Mouse (Mus musculus) embryonic stem cell, embryonic (primary cell): ENCODE results near the gene Slc4a1ap.

Experiments used
- CTCF ChIA-PET, 4 experiments: fragments of 300-600 bp in 2 of 4; fragments of 350-600 bp in 2 of 4; sonication (Branson Sonifier 250); formaldehyde crosslinking; loops; one replicate each; lab custom pipeline; 2022; ENCODE audit warnings: inconsistent platforms in 2 of 4; lab: Charles Lee
- POLR2A ChIA-PET, 4 experiments: fragments of 300-600 bp in 2 of 4; fragments of 350-600 bp in 2 of 4; sonication (Branson Sonifier 250); formaldehyde crosslinking; loops; one replicate each; lab custom pipeline; 2022; ENCODE audit warnings: antibody characterized with exemption in 4 of 4, inconsistent platforms in 1 of 4; lab: Charles Lee

Slc4a1ap gene

GRCm38 (mm10) chr5:31526354-31527116 lies at the start of gene Slc4a1ap:
Slc4a1ap (plus strand) TSS chr5:31526995.
- ChIA-PET CTCF (no interaction called here), POLR2A (interaction anchor here (0.5 to 2.9 kb wide), 25 partner anchors 8 to 957 kb away, joined by 3 to 9 read pairs (median 4); partner anchors contain the start of genes Gm29609 (in 1 of the 4), Gtf3c2 (in 1 of the 4) and Zfp512 (in 1 of the 4))

GRCm38 (mm10) chr5:31480536-31480935 lies 46.3 kb upstream of the Slc4a1ap start:
- ChIA-PET CTCF (interaction anchor here in 2 of 4 experiments (0.6 to 2.3 kb wide), 3 partner anchors 9 to 1224 kb away, joined by 3 to 5 read pairs (median 3); no protein-coding TSS in a partner anchor), POLR2A (interaction anchor here in 2 of 4 experiments (1.1 to 3.0 kb wide), 8 partner anchors 9 to 46 kb away, joined by 3 to 15 read pairs (median 4); partner anchors contain the start of genes Slc4a1ap (in 2 of the 2), Gpn1 (in 1 of the 2) and Zfp512 (in 1 of the 2))

GRCm38 (mm10) chr5:31485440-31485839 lies 41.4 kb upstream of the Slc4a1ap start, which contains the start of gene 4930548H24Rik:
4930548H24Rik (plus strand) TSS chr5:31485740.
- POLR2A ChIA-PET, result interaction anchor here in 1 of 4 experiments (0.7 to 3.0 kb wide), 4 partner anchors 11 to 32 kb away, joined by 3 to 18 read pairs (median 4); partner anchors contain the start of gene Gpn1

GRCm38 (mm10) chr5:31487889-31488288 lies 38.9 kb upstream of the Slc4a1ap start:
- ChIA-PET CTCF (no interaction called here), POLR2A (interaction anchor here in 3 of 4 experiments (0.7 to 3.2 kb wide), 14 partner anchors 9 to 371 kb away, joined by 3 to 26 read pairs (median 4); partner anchors contain the start of genes Zfp512 (in 2 of the 3), Gm29609 (in 1 of the 3), Gtf3c2 (in 1 of the 3) and Trim54 (in 1 of the 3))

More at GRCm38 (mm10) chr5:31485440-31485839, 41.4 kb upstream of the Slc4a1ap start, which contains the start of gene 4930548H24Rik:
- CTCF ChIA-PET, result no interaction called here

GRCm38 (mm10) chr5:31489116-31489769 lies 37.6 kb upstream of the Slc4a1ap start:
- ChIA-PET POLR2A (interaction anchor here in 3 of 4 experiments (0.5 to 3.2 kb wide), 25 partner anchors 9 to 529 kb away, joined by 3 to 26 read pairs (median 4); partner anchors contain the start of genes Gm29609 (in 2 of the 3), Gtf3c2 (in 2 of the 3), Atraid (in 1 of the 3) and Preb (in 1 of the 3)), CTCF (interaction anchor here in 1 of 4 experiments (0.6 kb wide), 1 partner anchor 348 kb away, joined by 4 read pairs; no protein-coding TSS in a partner anchor)

GRCm38 (mm10) chr5:31492031-31492430 lies 34.8 kb upstream of the Slc4a1ap start:
- POLR2A ChIA-PET, result interaction anchor here in 2 of 4 experiments (0.9 to 2.2 kb wide), 3 partner anchors 8 to 43 kb away, joined by 3 to 5 read pairs (median 5); no protein-coding TSS in a partner anchor
- CTCF ChIA-PET, result no interaction called here

GRCm38 (mm10) chr5:31494513-31495297 lies 32.1 kb upstream of the Slc4a1ap start, which contains the start of gene Gpn1:
Gpn1 (plus strand) TSS chr5:31494741.
- ChIA-PET CTCF (no interaction called here), POLR2A (interaction anchor here in 2 of 4 experiments (0.9 to 3.8 kb wide), 10 partner anchors 9 to 587 kb away, joined by 3 to 18 read pairs (median 4); partner anchors contain the start of genes 4930548H24Rik (in 1 of the 2), Mrpl33 (in 1 of the 2), Ost4 (in 1 of the 2) and Zfp513 (in 1 of the 2))

- CTCF ChIA-PET, result no interaction called here
- POLR2A ChIA-PET, result interaction anchor here in 1 of 4 experiments (1.2 kb wide), 1 partner anchor 10 kb away, joined by 3 read pairs; no protein-coding TSS in a partner anchor
Measured at GRCm38 (mm10) chr5:31504843-31505242, 22.0 kb upstream of the Slc4a1ap start.

GRCm38 (mm10) chr5:31512481-31512880 lies 14.3 kb upstream of the Slc4a1ap start:
- ChIA-PET POLR2A (interaction anchor here in 1 of 4 experiments (0.8 to 3.0 kb wide), 8 partner anchors 9 to 41 kb away, joined by 3 to 22 read pairs (median 4); partner anchors contain the start of genes Gpn1 and Slc4a1ap), CTCF (no interaction called here)

- ChIA-PET POLR2A (interaction anchor here in 2 of 4 experiments (0.6 to 3.4 kb wide), 3 partner anchors 9 to 77 kb away, joined by 3 to 22 read pairs (median 4); partner anchors contain the start of gene Mrpl33 (in 1 of the 2)), CTCF (no interaction called here)
Measured at GRCm38 (mm10) chr5:31520556-31520955, 6.2 kb upstream of the Slc4a1ap start.

- CTCF ChIA-PET, result interaction anchor here in 1 of 4 experiments (0.5 kb wide), 1 partner anchor 458 kb away, joined by 5 read pairs; no protein-coding TSS in a partner anchor
- POLR2A ChIA-PET, result interaction anchor here (0.6 to 2.9 kb wide), 20 partner anchors 9 to 957 kb away, joined by 3 to 9 read pairs (median 4); partner anchors contain the start of genes Gm29609 (in 1 of the 4), Gtf3c2 (in 1 of the 4) and Zfp512 (in 1 of the 4)
Measured at GRCm38 (mm10) chr5:31527117-31527680, 404 bp downstream of the Slc4a1ap start.

GRCm38 (mm10) chr5:31527707-31528106 lies 912 bp downstream of the Slc4a1ap start, which contains the start of gene Supt7l:
Supt7l (minus strand) TSS chr5:31527807.
- CTCF ChIA-PET, result interaction anchor here in 2 of 4 experiments (0.5 to 0.7 kb wide), 2 partner anchors 457 to 678 kb away, joined by 5 read pairs; no protein-coding TSS in a partner anchor
- POLR2A ChIA-PET, result interaction anchor here in 3 of 4 experiments (1.0 to 2.9 kb wide), 11 partner anchors 9 to 326 kb away, joined by 3 to 9 read pairs (median 5); partner anchors contain the start of gene Zfp512 (in 1 of the 3)

GRCm38 (mm10) chr5:31528560-31528959 lies 1.8 kb downstream of the Slc4a1ap start:
- CTCF ChIA-PET, result no interaction called here

GRCm38 (mm10) chr5:31535228-31535627 lies 8.4 kb downstream of the Slc4a1ap start:
- CTCF ChIA-PET, result interaction anchor here in 2 of 4 experiments (0.7 to 1.1 kb wide), 3 partner anchors 28 to 1556 kb away, joined by 3 to 9 read pairs (median 3); no protein-coding TSS in a partner anchor
- POLR2A ChIA-PET, result interaction anchor here in 2 of 4 experiments (0.7 to 2.2 kb wide), 7 partner anchors 8 to 84 kb away, joined by 3 to 6 read pairs (median 3); partner anchors contain the start of genes Slc4a1ap (in 1 of the 2) and Supt7l (in 1 of the 2)

More at GRCm38 (mm10) chr5:31528560-31528959, 1.8 kb downstream of the Slc4a1ap start:
- POLR2A ChIA-PET, result interaction anchor here in 2 of 4 experiments (0.6 to 2.9 kb wide), 7 partner anchors 10 to 616 kb away, joined by 3 to 9 read pairs (median 4); partner anchors contain the start of genes Emilin1 (in 1 of the 2) and Gpn1 (in 1 of the 2)

GRCm38 (mm10) chr5:31559401-31559800 lies 32.6 kb downstream of the Slc4a1ap start:
- ChIA-PET CTCF (no interaction called here), POLR2A (interaction anchor here in 3 of 4 experiments (0.5 to 1.3 kb wide), 4 partner anchors 25 to 43 kb away, joined by 3 read pairs; partner anchors contain the start of gene Mrpl33 (in 1 of the 3))
